Mouse (Mus musculus): ENCODE results near the gene Pbx4. TPM values are rescaled to one million over a fixed set of nuclear protein-coding genes. Genes with fewer than 3 reads are reported as not detected.

Pbx4 gene
- under 1 TPM; 0.23 to 0.37 TPM for total RNA-seq (2021)
- 0.61 and 0.68 TPM in 2 replicates for polyA plus RNA-seq (2012; rRNA removed)
- long read RNA-seq: 0 reads

- DNase-seq: peak; percentile 78 to 88
- Histone ChIP-seq H3K4me1 (ENCODE audit: control insufficient read depth, insufficient read depth, low read length) (peaks cover 1% of the 10 kb centered on the region; the same call in 1 of the 2 replicates), H3K27ac (no peak within 1 kb of the TSS), H3K36me3 (ENCODE audit: control insufficient read depth, insufficient read depth, low read length) (no peaks in the 10 kb centered on the region), H3K4me3 (peak within 1 kb of the TSS; percentile 47), H3K27me3 (ENCODE audit: control insufficient read depth, insufficient read depth, low read length) (no peaks in the 10 kb centered on the region), H3K9ac (ENCODE audit: low read depth, low read length) (peak within 1 kb of the TSS; percentile 41), H3K79me2 (replicated peaks; ENCODE audit: control insufficient read depth, insufficient read depth, low read length) (no peaks in the 10 kb centered on the region)
- intact Hi-C loops (cut with DNase I): no loop called here
- TF ChIP-seq EP300 (IDR thresholded peaks at IDR 0.05; ENCODE audit: insufficient read depth, low read depth, low read length) (no peak), CTCF (IDR thresholded peaks at IDR 0.05) (peak; percentile 33), POLR2A (IDR thresholded peaks at IDR 0.05; ENCODE audit: insufficient read depth, low read depth, low read length) (no peak)
- 1% methylated on average over 38 of the region's 38 CpGs for WGBS
These were observed at the start of gene Pbx4 for GRCm38 (mm10) chr8:69832298-69832853. Pbx4 (plus strand) TSS chr8:69832491.

DNA sequence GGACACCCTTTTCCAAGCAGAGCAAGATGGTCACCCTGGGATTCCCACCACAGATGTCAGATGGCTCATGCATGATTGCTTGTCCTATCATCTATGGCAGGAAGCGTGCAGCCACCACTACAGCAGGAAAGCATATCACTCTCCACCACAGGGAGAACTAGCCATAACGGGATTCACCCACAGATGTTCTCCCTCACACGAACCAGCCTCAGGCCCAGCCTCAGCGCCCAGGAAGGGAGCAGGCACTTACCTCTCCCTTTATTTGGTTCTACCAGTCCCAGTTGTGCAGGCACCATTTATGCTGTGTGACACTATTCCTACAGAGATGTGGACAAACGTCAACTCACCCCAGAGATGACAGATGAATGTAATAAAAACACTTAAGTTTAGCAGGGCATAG, 43.2 kb upstream of the Pbx4 start:
- no peak for TF ChIP-seq POLR2A (IDR thresholded peaks at IDR 0.05; ENCODE audit: insufficient read depth, low read depth, low read length)
- Histone ChIP-seq H3K9ac (ENCODE audit: low read depth, low read length) (no peak overlapping the region), H3K36me3 (ENCODE audit: control insufficient read depth, insufficient read depth, low read length) (peaks cover 3% of the 10 kb centered on the region; the same call in 1 of the 2 replicates), H3K4me1 (ENCODE audit: control insufficient read depth, insufficient read depth, low read length) (no peaks in the 10 kb centered on the region; the same call in none of the 2 replicates), H3K4me3 (no peak overlapping the region), H3K27ac (no peak overlapping the region), H3K27me3 (ENCODE audit: control insufficient read depth, insufficient read depth, low read length) (no peaks in the 10 kb centered on the region), H3K79me2 (replicated peaks; ENCODE audit: control insufficient read depth, insufficient read depth, low read length) (peaks cover 3% of the 10 kb centered on the region)
- 83% methylated on average over 5 of the region's 5 CpGs for WGBS
- no peak for DNase-seq
- intact Hi-C loops (cut with DNase I): no loop called here

DNA sequence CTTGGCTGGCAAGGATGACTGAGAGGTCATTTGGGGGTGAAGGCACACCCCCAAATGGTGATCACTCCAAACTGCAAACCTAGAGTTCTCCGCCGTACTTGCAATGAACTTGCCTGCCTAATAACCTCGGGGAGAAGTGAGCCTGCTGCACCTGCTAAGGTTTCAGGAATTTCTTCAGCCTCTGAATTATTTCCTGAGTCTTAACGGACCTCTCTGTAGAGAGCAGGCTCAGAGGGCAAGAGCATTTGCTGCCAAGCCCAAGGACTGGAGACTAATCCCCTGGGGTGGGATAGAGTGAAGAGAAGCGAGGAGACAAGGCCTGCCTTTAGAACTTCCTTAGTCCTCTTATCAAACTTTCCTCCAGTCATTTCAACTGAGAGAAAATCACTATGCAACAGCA, 42.6 kb upstream of the Pbx4 start:
- peaks cover 3% of the 10 kb centered on the region; the same call in 1 of the 2 replicates for H3K36me3 ChIP-seq (ENCODE audit: control insufficient read depth, insufficient read depth, low read length)
- no peak for TF ChIP-seq EP300 (IDR thresholded peaks at IDR 0.05; ENCODE audit: insufficient read depth, low read depth, low read length)
- no peak for TF ChIP-seq POLR2A (IDR thresholded peaks at IDR 0.05; ENCODE audit: insufficient read depth, low read depth, low read length)
- TF ChIP-seq CTCF (IDR thresholded peaks at IDR 0.05): no peak
- no peak overlapping the region for H3K9ac ChIP-seq (ENCODE audit: low read depth, low read length)
- no peak overlapping the region for H3K4me3 ChIP-seq
- H3K79me2 ChIP-seq (replicated peaks; ENCODE audit: control insufficient read depth, insufficient read depth, low read length): peaks cover 3% of the 10 kb centered on the region
- intact Hi-C loops (cut with DNase I): loop anchor here (2.0 to 5.0 kb wide), 4 partner anchors 15 to 162 kb away; partner anchors contain the start of genes Gm20422, Zfp868 and Zfp963
- H3K27me3 ChIP-seq (ENCODE audit: control insufficient read depth, insufficient read depth, low read length): no peaks in the 10 kb centered on the region
- 53% methylated on average over 5 of the region's 5 CpGs for WGBS
- H3K4me1 ChIP-seq (ENCODE audit: control insufficient read depth, insufficient read depth, low read length): no peaks in the 10 kb centered on the region; the same call in none of the 2 replicates
- no peak for DNase-seq
- H3K27ac ChIP-seq: no peak overlapping the region

GRCm38 (mm10) chr8:69790364-69790763, 41.9 kb upstream of the Pbx4 start:
- intact Hi-C loops (cut with DNase I): loop anchor here (2.0 to 5.0 kb wide), 4 partner anchors 16 to 163 kb away; partner anchors contain the start of genes Gm20422, Zfp868 and Zfp963
- TF ChIP-seq POLR2A (IDR thresholded peaks at IDR 0.05; ENCODE audit: insufficient read depth, low read depth, low read length) (no peak), EP300 (IDR thresholded peaks at IDR 0.05; ENCODE audit: insufficient read depth, low read depth, low read length) (no peak), CTCF (IDR thresholded peaks at IDR 0.05) (no peak)
- 19% methylated on average over 11 of the region's 11 CpGs for WGBS
- Histone ChIP-seq H3K36me3 (ENCODE audit: control insufficient read depth, insufficient read depth, low read length) (peaks cover 3% of the 10 kb centered on the region; the same call in 1 of the 2 replicates), H3K27ac (peak overlapping the region; percentile 91), H3K27me3 (ENCODE audit: control insufficient read depth, insufficient read depth, low read length) (no peaks in the 10 kb centered on the region), H3K79me2 (replicated peaks; ENCODE audit: control insufficient read depth, insufficient read depth, low read length) (peaks cover 3% of the 10 kb centered on the region), H3K9ac (ENCODE audit: low read depth, low read length) (no peak overlapping the region), H3K4me3 (peak overlapping the region; percentile 98), H3K4me1 (ENCODE audit: control insufficient read depth, insufficient read depth, low read length) (no peaks in the 10 kb centered on the region; the same call in none of the 2 replicates)
- no peak for DNase-seq

GRCm38 (mm10) chr8:69790773-69791367, 41.4 kb upstream of the Pbx4 start, which contains the start of the genes Atp13a1 and Zfp866:
Atp13a1 (plus strand) TSS chr8:69791163.
Zfp866 (minus strand) TSS chr8:69791178.
- TF ChIP-seq EP300 (IDR thresholded peaks at IDR 0.05; ENCODE audit: insufficient read depth, low read depth, low read length) (peak; percentile 66), CTCF (IDR thresholded peaks at IDR 0.05) (peak; percentile 25), POLR2A (IDR thresholded peaks at IDR 0.05; ENCODE audit: insufficient read depth, low read depth, low read length) (peak; percentile 91)
- Histone ChIP-seq H3K79me2 (replicated peaks; ENCODE audit: control insufficient read depth, insufficient read depth, low read length) (peaks cover 3% of the 10 kb centered on the region), H3K4me3 (peak within 1 kb of the TSS; percentile 98), H3K9ac (ENCODE audit: low read depth, low read length) (peak within 1 kb of the TSS; percentile 94), H3K36me3 (ENCODE audit: control insufficient read depth, insufficient read depth, low read length) (peaks cover 3% of the 10 kb centered on the region; the same call in 1 of the 2 replicates), H3K4me1 (ENCODE audit: control insufficient read depth, insufficient read depth, low read length) (no peaks in the 10 kb centered on the region; the same call in none of the 2 replicates), H3K27ac (peak within 1 kb of the TSS; percentile 91), H3K27me3 (ENCODE audit: control insufficient read depth, insufficient read depth, low read length) (no peaks in the 10 kb centered on the region)
- intact Hi-C loops (cut with DNase I): loop anchor here (2.0 to 5.0 kb wide), 4 partner anchors 16 to 164 kb away; partner anchors contain the start of genes Gm20422, Zfp868 and Zfp963
- peak; percentile 91 for DNase-seq
- 1% methylated on average over 38 of the region's 38 CpGs for WGBS
